Mouse (Mus musculus) heart, embryonic 10.5 days (tissue): ENCODE results near the gene Rsph14. TPM values are rescaled to one million over a fixed set of nuclear protein-coding genes. Genes with fewer than 3 reads are reported as not detected.
A peak's percentile ranks its signal among the peaks of the same experiment; 100 is the strongest.
"Not testable (repeated sequence)": the region's sequence is repeated elsewhere in the genome, so short reads cannot be mapped to it uniquely, and the experiment has no call there.

ENCODE experiments used
- DNase-seq: peaks from one replicate; pipeline ENCODE4 v3.0.0-alpha.2; 2017; ENCODE audit warnings: low spot score
- H3K27ac ChIP-seq: fragments of 300-500 bp; sonication (generic); 2 replicates; pipeline ENCODE4 v1.5.1; 2016; ENCODE audit warnings: mild to moderate bottlenecking
- H3K27me3 ChIP-seq: fragments of 300-500 bp; sonication (generic); 2 replicates; pipeline ENCODE4 v1.6.1; 2016; ENCODE audit warnings: mild to moderate bottlenecking; ENCODE audit not compliant: poor library complexity, insufficient read depth, severe bottlenecking
- H3K36me3 ChIP-seq: fragments of 300-500 bp; sonication (generic); 2 replicates; pipeline ENCODE4 v1.6.1; 2016; ENCODE audit warnings: mild to moderate bottlenecking, moderate library complexity
- H3K4me1 ChIP-seq: fragments of 300-500 bp; sonication (generic); 2 replicates; pipeline ENCODE4 v1.6.1; 2016; ENCODE audit warnings: mild to moderate bottlenecking
- H3K4me3 ChIP-seq: fragments of 300-500 bp; sonication (generic); 2 replicates; pipeline ENCODE4 v1.5.1; 2016; ENCODE audit warnings: mild to moderate bottlenecking, moderate library complexity
- H3K9me3 ChIP-seq: fragments of 300-500 bp; sonication (generic); 2 replicates; pipeline ENCODE4 v1.6.1; 2016; ENCODE audit warnings: mild to moderate bottlenecking, moderate library complexity
- WGBS: fragments of 180-500 bp; shearing (Covaris S2); methylation state at CpG from one replicate; pipeline ENCODE4 v1.1.7; 2016; 5-methylcytosine and 5-hydroxymethylcytosine counted together
- polyA plus RNA-seq: library from polyadenylated mRNA; unstranded; fragments of >200 nt; fragmentation: Nextera tagmentation; extraction: Ambion mirVana; gene quantifications from 2 replicates; pipeline ENCODE4 v1.2.1, GENCODE M21; 2016

Gene Rsph14
- polyA plus RNA-seq, 1 experiment from 2014 or later, result not detected

GRCm38 (mm10) chr10:75048711-75049110 lies 16.3 kb upstream of the Rsph14 start:
- 85% methylated on average over 7 of the region's 7 CpGs for WGBS
- Histone ChIP-seq H3K36me3 (peaks cover 8% of the 10 kb centered on the region; the same call in 1 of the 2 replicates), H3K4me3 (no peak overlapping the region), H3K9me3 (no peaks in the 10 kb centered on the region), H3K4me1 (peaks cover 21% of the 10 kb centered on the region), H3K27me3 (peaks cover 24% of the 10 kb centered on the region), H3K27ac (no peak overlapping the region)
- DNase-seq, result no peak

- WGBS, result 87% methylated on average over 15 of the region's 15 CpGs
- no peak for DNase-seq
These were observed 13.4 kb upstream of the Rsph14 start for GRCm38 (mm10) chr10:75045831-75046230.

DNA sequence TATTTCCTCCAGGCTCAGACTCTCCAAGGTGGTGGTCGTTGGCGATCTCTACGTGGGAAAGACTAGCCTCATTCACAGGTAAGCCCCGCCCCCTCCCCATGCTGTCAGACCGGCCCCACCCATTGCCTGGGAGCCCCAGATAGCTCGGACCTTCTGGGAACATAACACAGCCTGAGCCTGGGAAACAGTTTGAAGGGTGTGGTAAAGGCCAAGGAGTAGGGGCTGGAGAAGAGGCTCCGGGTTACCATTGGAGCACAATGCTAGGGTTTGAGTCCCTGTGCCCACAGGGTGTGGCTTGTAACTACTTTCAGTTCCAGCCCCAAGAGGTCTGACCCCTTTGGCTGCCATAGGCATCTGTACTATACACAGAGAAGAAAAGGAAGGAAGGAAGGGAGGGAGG lies 12.1 kb upstream of the Rsph14 start:
- peaks cover 12% of the 10 kb centered on the region; the same call in 1 of the 2 replicates for H3K4me1 ChIP-seq
- peaks cover 14% of the 10 kb centered on the region; the same call in 1 of the 2 replicates for H3K36me3 ChIP-seq
- H3K27me3 ChIP-seq, result peaks cover 4% of the 10 kb centered on the region; the same call in 1 of the 2 replicates
- no peak overlapping the region for H3K4me3 ChIP-seq
- no peaks in the 10 kb centered on the region for H3K9me3 ChIP-seq
- 27% methylated on average over 7 of the region's 7 CpGs for WGBS
- DNase-seq, result no peak
- H3K27ac ChIP-seq, result no peak overlapping the region

More at GRCm38 (mm10) chr10:75045831-75046230, 13.4 kb upstream of the Rsph14 start:
- Histone ChIP-seq H3K4me1 (peaks cover 12% of the 10 kb centered on the region; the same call in 1 of the 2 replicates), H3K4me3 (no peak overlapping the region), H3K36me3 (peaks cover 14% of the 10 kb centered on the region; the same call in 1 of the 2 replicates), H3K9me3 (no peaks in the 10 kb centered on the region), H3K27ac (no peak overlapping the region), H3K27me3 (peaks cover 11% of the 10 kb centered on the region)

GRCm38 (mm10) chr10:75042060-75042459 lies 9.7 kb upstream of the Rsph14 start:
- H3K4me1 ChIP-seq, result peaks cover 21% of the 10 kb centered on the region
- not testable (repeated sequence) for H3K27ac ChIP-seq, H3K9me3 ChIP-seq, H3K4me3 ChIP-seq, DNase-seq, H3K27me3 ChIP-seq
- peaks cover 14% of the 10 kb centered on the region; the same call in 1 of the 2 replicates for H3K36me3 ChIP-seq
- 12% methylated on average over 1 of the region's 1 CpGs for WGBS

DNA sequence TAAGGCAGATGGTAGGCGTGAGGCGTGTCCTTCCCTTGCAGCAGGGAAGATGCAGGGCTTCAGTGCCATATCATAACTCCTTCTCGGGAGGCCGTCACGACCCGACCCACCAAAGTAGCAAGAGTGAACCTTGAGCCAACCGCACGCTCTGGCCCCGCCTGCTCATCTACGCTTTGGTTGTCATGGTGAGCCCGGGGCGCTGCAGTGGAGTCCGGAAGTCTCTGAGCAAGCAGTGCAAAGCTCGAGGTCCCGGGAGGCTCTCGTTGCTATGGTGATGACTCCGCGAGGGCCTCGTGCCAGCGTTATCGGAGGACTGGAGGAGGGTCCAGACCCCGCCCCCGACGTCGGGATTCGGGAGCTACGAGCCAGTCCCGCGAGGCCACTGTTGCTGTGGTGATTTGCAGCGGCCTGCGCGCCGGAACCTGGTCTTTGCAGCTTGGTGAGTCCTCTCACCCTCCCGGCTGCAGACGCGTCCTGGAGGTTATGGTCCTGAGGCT lies 4.5 kb upstream of the Rsph14 start, which contains the start of gene Rab36:
Gene Rab36, plus strand, starts transcription at position 176 of the 497 bp plus-strand sequence.
- H3K4me3 ChIP-seq, result peak within 1 kb of the TSS; percentile 56
- peaks cover 17% of the 10 kb centered on the region for H3K4me1 ChIP-seq
- peak within 1 kb of the TSS; percentile 74 for H3K27ac ChIP-seq
- H3K36me3 ChIP-seq, result no peaks in the 10 kb centered on the region
- peak; percentile 99 for DNase-seq
- no peaks in the 10 kb centered on the region for H3K27me3 ChIP-seq
- H3K9me3 ChIP-seq, result no peaks in the 10 kb centered on the region
- under 1% methylated on average over 36 of the region's 36 CpGs for WGBS

DNA sequence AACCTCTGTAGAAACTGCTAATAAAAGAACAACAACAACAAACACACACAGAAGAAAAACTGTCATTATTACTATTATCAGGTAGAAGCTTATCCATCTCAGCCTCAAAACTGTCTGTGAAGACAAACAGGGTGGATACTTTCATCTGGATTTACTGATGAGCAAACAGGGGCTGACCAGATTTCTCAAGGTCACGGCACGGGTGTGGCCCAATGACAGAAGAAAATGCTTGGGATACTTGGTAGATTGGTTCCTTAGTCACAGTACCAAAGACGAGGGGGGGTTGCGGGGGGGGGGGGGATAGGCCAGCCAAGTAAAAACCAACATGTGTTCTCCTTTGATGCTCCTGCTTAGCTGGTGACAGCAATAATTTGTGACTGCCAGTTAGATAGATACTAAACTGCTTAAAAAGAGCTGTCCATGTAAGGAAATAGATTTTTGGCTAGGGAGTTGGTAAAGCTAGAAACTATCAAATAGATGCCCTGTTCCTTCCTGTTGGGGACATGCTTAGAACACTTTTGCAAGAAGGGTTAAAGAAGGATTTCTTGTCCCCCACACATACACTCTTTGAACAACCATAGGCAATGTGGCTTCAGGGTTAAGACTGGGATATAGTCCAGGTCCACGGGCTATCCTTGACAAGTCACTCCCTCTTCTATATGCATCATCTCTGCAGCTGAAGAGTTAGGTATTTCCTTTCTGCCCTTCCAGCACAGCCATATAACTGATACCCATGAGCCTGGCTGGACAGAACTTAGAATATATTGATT lies 856 bp downstream of the Rsph14 start:
- DNase-seq, result no peak
- Histone ChIP-seq H3K4me3 (no peak overlapping the region), H3K4me1 (peaks cover 7% of the 10 kb centered on the region; the same call in 1 of the 2 replicates), H3K27ac (no peak overlapping the region), H3K9me3 (no peaks in the 10 kb centered on the region), H3K27me3 (no peaks in the 10 kb centered on the region), H3K36me3 (no peaks in the 10 kb centered on the region)
- WGBS, result 53% methylated on average over 5 of the region's 5 CpGs

DNA sequence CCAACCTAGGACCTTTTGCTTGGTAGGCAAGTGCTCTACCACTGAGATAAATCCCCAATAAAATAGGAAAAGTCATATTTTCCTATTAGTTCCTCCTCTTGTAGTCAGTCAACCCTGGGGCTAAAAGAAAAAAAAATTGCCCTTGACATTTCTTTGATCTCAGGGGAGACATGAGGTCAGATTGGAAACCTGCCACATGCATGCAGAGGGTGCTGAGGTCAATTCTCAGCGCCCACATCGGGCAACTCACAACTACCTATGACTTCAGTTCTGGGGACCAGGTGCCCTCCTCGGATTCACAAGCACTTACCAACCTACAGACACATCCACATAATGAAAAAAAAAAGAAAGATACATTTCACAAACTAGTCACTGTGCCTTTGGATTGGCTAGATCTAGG lies 2.2 kb downstream of the Rsph14 start:
- 79% methylated on average over 3 of the region's 3 CpGs for WGBS
- DNase-seq, result no peak
- H3K36me3 ChIP-seq, result no peaks in the 10 kb centered on the region
- no peak overlapping the region for H3K27ac ChIP-seq
- no peak overlapping the region for H3K4me3 ChIP-seq
- H3K4me1 ChIP-seq, result peaks cover 7% of the 10 kb centered on the region; the same call in 1 of the 2 replicates
- no peaks in the 10 kb centered on the region for H3K9me3 ChIP-seq
- no peaks in the 10 kb centered on the region for H3K27me3 ChIP-seq

GRCm38 (mm10) chr10:75029677-75030076 lies 2.7 kb downstream of the Rsph14 start:
- WGBS, result 84% methylated on average over 3 of the region's 3 CpGs
- Histone ChIP-seq H3K4me3 (no peak overlapping the region), H3K9me3 (no peaks in the 10 kb centered on the region), H3K36me3 (no peaks in the 10 kb centered on the region), H3K27me3 (no peaks in the 10 kb centered on the region), H3K4me1 (peaks cover 7% of the 10 kb centered on the region; the same call in 1 of the 2 replicates), H3K27ac (no peak overlapping the region)
- no peak for DNase-seq

- H3K27ac ChIP-seq, result no peak overlapping the region
- peaks cover 7% of the 10 kb centered on the region; the same call in 1 of the 2 replicates for H3K4me1 ChIP-seq
- H3K4me3 ChIP-seq, result no peak overlapping the region
- DNase-seq, result no peak
- 69% methylated on average over 8 of the region's 8 CpGs for WGBS
- H3K27me3 ChIP-seq, result no peaks in the 10 kb centered on the region
- no peaks in the 10 kb centered on the region for H3K9me3 ChIP-seq
- H3K36me3 ChIP-seq, result no peaks in the 10 kb centered on the region
These were observed 3.6 kb downstream of the Rsph14 start for GRCm38 (mm10) chr10:75028743-75029142.

- Histone ChIP-seq H3K27me3 (peaks cover 5% of the 10 kb centered on the region; the same call in 1 of the 2 replicates), H3K27ac (no peak overlapping the region), H3K9me3 (no peaks in the 10 kb centered on the region), H3K4me1 (no peaks in the 10 kb centered on the region), H3K36me3 (no peaks in the 10 kb centered on the region), H3K4me3 (no peak overlapping the region)
- 74% methylated on average over 8 of the region's 8 CpGs for WGBS
- no peak for DNase-seq
These were observed 5.9 kb downstream of the Rsph14 start for GRCm38 (mm10) chr10:75026491-75026890.

DNA sequence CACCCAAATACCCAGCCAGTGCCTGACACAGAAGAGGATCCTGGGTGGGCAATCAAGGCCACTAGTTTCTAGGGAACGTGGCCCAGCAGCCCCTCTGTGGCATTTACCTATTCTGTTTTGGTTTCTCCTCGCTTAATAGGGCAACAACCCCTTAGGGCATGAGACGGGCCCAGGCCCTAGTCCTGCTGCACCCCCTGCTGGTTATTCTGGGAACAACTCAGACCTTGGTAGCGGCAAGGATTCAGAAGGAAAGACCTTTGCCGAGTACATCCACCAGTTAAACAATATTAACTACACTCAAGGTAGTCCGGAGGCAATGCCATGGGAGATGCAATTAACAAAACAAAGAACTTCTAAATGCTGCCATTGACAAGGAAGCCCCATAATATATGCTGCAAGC lies 11.2 kb downstream of the Rsph14 start:
- WGBS, result 14% methylated on average over 6 of the region's 6 CpGs

GRCm38 (mm10) chr10:75020271-75020670 lies 12.1 kb downstream of the Rsph14 start:
- no peaks in the 10 kb centered on the region for H3K36me3 ChIP-seq
- WGBS, result 51% methylated on average over 2 of the region's 2 CpGs
- H3K27ac ChIP-seq, result no peak overlapping the region
- peaks cover 14% of the 10 kb centered on the region for H3K27me3 ChIP-seq
- peaks cover 3% of the 10 kb centered on the region; the same call in 1 of the 2 replicates for H3K4me1 ChIP-seq
- H3K9me3 ChIP-seq, result no peaks in the 10 kb centered on the region
- DNase-seq, result no peak
- no peak overlapping the region for H3K4me3 ChIP-seq

More for the DNA sequence above, 11.2 kb downstream of the Rsph14 start:
- no peak for DNase-seq
- Histone ChIP-seq H3K4me1 (no peaks in the 10 kb centered on the region), H3K4me3 (no peak overlapping the region), H3K36me3 (no peaks in the 10 kb centered on the region), H3K9me3 (no peaks in the 10 kb centered on the region), H3K27ac (no peak overlapping the region), H3K27me3 (peaks cover 14% of the 10 kb centered on the region)

DNA sequence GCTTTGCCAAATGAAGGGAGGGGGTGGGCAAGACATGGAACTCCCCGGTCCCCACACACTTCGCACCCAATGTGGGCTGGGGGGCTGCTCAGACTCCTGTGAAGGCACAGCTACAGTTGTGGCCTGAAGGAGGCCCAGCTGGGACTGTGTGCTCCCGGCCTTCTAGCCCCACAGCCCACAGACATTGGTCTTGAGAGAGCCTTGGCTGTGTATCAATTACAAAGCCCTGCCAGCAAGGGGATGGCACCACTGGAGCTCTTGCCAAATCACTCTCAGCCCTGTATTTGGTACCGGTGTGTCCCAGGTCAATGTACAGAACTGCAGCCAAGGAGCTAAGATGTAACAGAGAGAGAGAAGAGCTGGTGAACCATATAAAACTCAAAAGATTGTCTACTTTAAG lies 15.9 kb downstream of the Rsph14 start:
- no peak overlapping the region for H3K27ac ChIP-seq
- peaks cover 15% of the 10 kb centered on the region for H3K27me3 ChIP-seq
- 81% methylated on average over 4 of the region's 4 CpGs for WGBS
- H3K36me3 ChIP-seq, result no peaks in the 10 kb centered on the region
- peaks cover 5% of the 10 kb centered on the region; the same call in 1 of the 2 replicates for H3K4me1 ChIP-seq
- DNase-seq, result no peak
- no peak overlapping the region for H3K4me3 ChIP-seq
- H3K9me3 ChIP-seq, result no peaks in the 10 kb centered on the region
